Mouse (Mus musculus) limb, embryonic 13.5 days (tissue): ENCODE measurements at regions not wholly inside any gene's neighbourhood (a gene's known extent, or its start where the extent isn't known, plus 50 kb on each side); places are given as distances from the start of the nearest gene placed in this dataset.
A peak's percentile ranks its signal among the peaks of the same experiment; 100 is the strongest.

Experiments used
- ATAC-seq: fragments of 200-750 bp; cut with Nextera tagmentation; 2 replicates; pipeline ENCODE4 v1.8.0; 2017; ENCODE audit warnings: low read depth, moderate number of reproducible peaks, moderate TSS enrichment; ENCODE audit not compliant: low FRiP score
- H3K27ac ChIP-seq: fragments of 300-500 bp; sonication (generic); 2 replicates; pipeline ENCODE4 v1.5.1; 2015; ENCODE audit warnings: inconsistent platforms, mild to moderate bottlenecking, moderate library complexity
- H3K27me3 ChIP-seq: fragments of 300-500 bp; sonication (generic); 2 replicates; pipeline ENCODE4 v1.6.1; 2015; ENCODE audit warnings: mild to moderate bottlenecking, inconsistent platforms
- H3K36me3 ChIP-seq: fragments of 300-500 bp; sonication (generic); 2 replicates; pipeline ENCODE4 v1.6.1; 2015; ENCODE audit warnings: inconsistent platforms, mild to moderate bottlenecking, moderate library complexity
- H3K4me1 ChIP-seq: fragments of 300-500 bp; sonication (generic); 2 replicates; pipeline ENCODE4 v1.6.1; 2015; ENCODE audit warnings: inconsistent platforms
- H3K4me2 ChIP-seq: fragments of 300-500 bp; sonication (generic); replicated peaks from 2 replicates; pipeline ENCODE4 v1.6.1; 2015; ENCODE audit warnings: inconsistent platforms, mild to moderate bottlenecking, moderate library complexity
- H3K4me3 ChIP-seq: fragments of 300-500 bp; sonication (generic); 2 replicates; pipeline ENCODE4 v1.5.1; 2015; ENCODE audit warnings: moderate library complexity, mild to moderate bottlenecking, inconsistent platforms
- H3K9ac ChIP-seq: fragments of 300-500 bp; sonication (generic); 2 replicates; pipeline ENCODE4 v1.6.1; 2015; ENCODE audit warnings: mild to moderate bottlenecking, inconsistent platforms
- H3K9me3 ChIP-seq: fragments of 300-500 bp; sonication (generic); 2 replicates; pipeline ENCODE4 v1.6.1; 2016; ENCODE audit warnings: inconsistent platforms
- WGBS: fragments of 180-500 bp; shearing (Covaris S2); methylation state at CpG from one replicate; pipeline ENCODE4 v1.1.7; 2015; 5-methylcytosine and 5-hydroxymethylcytosine counted together

GRCm38 (mm10) chr6:98651315-98651714 lies 308.8 kb upstream of the Gm765 start:
- no peak overlapping the region for H3K4me2 ChIP-seq
- peaks cover 4% of the 10 kb centered on the region; the same call in 1 of the 2 replicates for H3K4me1 ChIP-seq
- H3K36me3 ChIP-seq, result no peaks in the 10 kb centered on the region
- ATAC-seq, result no peak
- no peaks in the 10 kb centered on the region for H3K9me3 ChIP-seq
- no peak overlapping the region for H3K4me3 ChIP-seq
- H3K9ac ChIP-seq, result no peak overlapping the region
- no peaks in the 10 kb centered on the region for H3K27me3 ChIP-seq
- H3K27ac ChIP-seq, result no peak overlapping the region

- WGBS, result 86% methylated on average over 5 of the region's 5 CpGs
- no peaks in the 10 kb centered on the region for H3K4me1 ChIP-seq
- no peaks in the 10 kb centered on the region for H3K36me3 ChIP-seq
- H3K9me3 ChIP-seq, result no peaks in the 10 kb centered on the region
- no peak for ATAC-seq
- H3K27me3 ChIP-seq, result no peaks in the 10 kb centered on the region
- H3K27ac ChIP-seq, result no peak overlapping the region
- no peak overlapping the region for H3K9ac ChIP-seq
- no peak overlapping the region for H3K4me3 ChIP-seq
- no peak overlapping the region for H3K4me2 ChIP-seq
Measured at GRCm38 (mm10) chr6:98640316-98640715, 297.8 kb upstream of the Gm765 start.

GRCm38 (mm10) chr6:98635816-98636215 lies 293.3 kb upstream of the Gm765 start:
- no peaks in the 10 kb centered on the region for H3K9me3 ChIP-seq
- 86% methylated on average over 6 of the region's 6 CpGs for WGBS
- no peaks in the 10 kb centered on the region for H3K36me3 ChIP-seq
- H3K4me2 ChIP-seq, result no peak overlapping the region
- no peak overlapping the region for H3K27ac ChIP-seq
- peaks cover 17% of the 10 kb centered on the region for H3K4me1 ChIP-seq
- no peak for ATAC-seq
- H3K27me3 ChIP-seq, result 0 out of 2 replicates have a peak, but pooled peaks cover 2% of the 10 kb centered on the region
- H3K4me3 ChIP-seq, result no peak overlapping the region
- no peak overlapping the region for H3K9ac ChIP-seq

- ATAC-seq, result no peak
- WGBS, result 37% methylated on average over 18 of the region's 18 CpGs
- H3K9me3 ChIP-seq, result no peaks in the 10 kb centered on the region
- 0 out of 2 replicates have a peak, but pooled peaks cover 2% of the 10 kb centered on the region for H3K27me3 ChIP-seq
- H3K9ac ChIP-seq, result no peak overlapping the region
- H3K36me3 ChIP-seq, result no peaks in the 10 kb centered on the region
- no peak overlapping the region for H3K27ac ChIP-seq
- H3K4me3 ChIP-seq, result no peak overlapping the region
- H3K4me1 ChIP-seq, result peaks cover 25% of the 10 kb centered on the region
- peak overlapping the region; percentile 51 for H3K4me2 ChIP-seq
Measured at GRCm38 (mm10) chr6:98632278-98633063, 289.9 kb upstream of the Gm765 start.

GRCm38 (mm10) chr6:98631269-98631668 lies 288.7 kb upstream of the Gm765 start:
- H3K4me1 ChIP-seq, result peaks cover 25% of the 10 kb centered on the region
- no peaks in the 10 kb centered on the region for H3K36me3 ChIP-seq
- H3K9me3 ChIP-seq, result no peaks in the 10 kb centered on the region
- H3K9ac ChIP-seq, result no peak overlapping the region
- H3K4me3 ChIP-seq, result no peak overlapping the region
- H3K4me2 ChIP-seq, result no peak overlapping the region
- WGBS, result 24% methylated on average over 8 of the region's 8 CpGs
- H3K27me3 ChIP-seq, result 0 out of 2 replicates have a peak, but pooled peaks cover 2% of the 10 kb centered on the region
- H3K27ac ChIP-seq, result no peak overlapping the region
- no peak for ATAC-seq

GRCm38 (mm10) chr6:98629646-98630045 lies 287.1 kb upstream of the Gm765 start:
- ATAC-seq, result no peak
- H3K4me2 ChIP-seq, result no peak overlapping the region
- no peaks in the 10 kb centered on the region for H3K9me3 ChIP-seq
- H3K36me3 ChIP-seq, result no peaks in the 10 kb centered on the region
- H3K27me3 ChIP-seq, result 0 out of 2 replicates have a peak, but pooled peaks cover 2% of the 10 kb centered on the region
- H3K4me3 ChIP-seq, result no peak overlapping the region
- whole genome bisulfite sequencing, result 72% methylated on average over 4 of the region's 4 CpGs
- no peak overlapping the region for H3K27ac ChIP-seq
- H3K9ac ChIP-seq, result no peak overlapping the region
- peaks cover 32% of the 10 kb centered on the region for H3K4me1 ChIP-seq

- Histone ChIP-seq H3K9me3 (no peaks in the 10 kb centered on the region), H3K36me3 (no peaks in the 10 kb centered on the region), H3K4me2 (no peak overlapping the region), H3K9ac (no peak overlapping the region), H3K4me3 (no peak overlapping the region), H3K4me1 (peaks cover 17% of the 10 kb centered on the region), H3K27me3 (no peaks in the 10 kb centered on the region), H3K27ac (no peak overlapping the region)
- no peak for ATAC-seq
- 75% methylated on average over 10 of the region's 10 CpGs for WGBS
Measured at GRCm38 (mm10) chr6:98626435-98626834, 283.9 kb upstream of the Gm765 start.

- Histone ChIP-seq H3K9ac (no peak overlapping the region), H3K4me3 (no peak overlapping the region), H3K27me3 (no peaks in the 10 kb centered on the region), H3K4me1 (peaks cover 7% of the 10 kb centered on the region; the same call in 1 of the 2 replicates), H3K9me3 (no peaks in the 10 kb centered on the region), H3K27ac (no peak overlapping the region), H3K36me3 (no peaks in the 10 kb centered on the region), H3K4me2 (no peak overlapping the region)
- no peak for ATAC-seq
- 86% methylated on average over 3 of the region's 3 CpGs for WGBS
Measured at GRCm38 (mm10) chr6:98620886-98621285, 278.3 kb upstream of the Gm765 start.

GRCm38 (mm10) chr6:98613030-98613429 lies 270.5 kb upstream of the Gm765 start:
- WGBS, result 76% methylated on average over 10 of the region's 10 CpGs
- H3K27me3 ChIP-seq, result no peaks in the 10 kb centered on the region; the same call in 1 of the 2 replicates
- H3K4me3 ChIP-seq, result no peak overlapping the region
- H3K36me3 ChIP-seq, result no peaks in the 10 kb centered on the region
- no peak overlapping the region for H3K4me2 ChIP-seq
- H3K9ac ChIP-seq, result no peak overlapping the region
- ATAC-seq, result no peak
- H3K27ac ChIP-seq, result no peak overlapping the region
- no peaks in the 10 kb centered on the region for H3K4me1 ChIP-seq
- no peaks in the 10 kb centered on the region for H3K9me3 ChIP-seq

GRCm38 (mm10) chr6:98609133-98609532 lies 266.6 kb upstream of the Gm765 start:
- no peak overlapping the region for H3K9ac ChIP-seq
- no peak overlapping the region for H3K4me3 ChIP-seq
- H3K4me1 ChIP-seq, result no peaks in the 10 kb centered on the region
- no peaks in the 10 kb centered on the region; the same call in 1 of the 2 replicates for H3K27me3 ChIP-seq
- WGBS, result 59% methylated on average over 1 of the region's 1 CpGs
- H3K36me3 ChIP-seq, result no peaks in the 10 kb centered on the region
- H3K27ac ChIP-seq, result no peak overlapping the region
- H3K4me2 ChIP-seq, result no peak overlapping the region
- no peaks in the 10 kb centered on the region for H3K9me3 ChIP-seq
- ATAC-seq, result no peak

GRCm38 (mm10) chr6:98606680-98607079 lies 264.1 kb upstream of the Gm765 start:
- ATAC-seq, result no peak
- no peak overlapping the region for H3K4me3 ChIP-seq
- no peak overlapping the region for H3K27ac ChIP-seq
- H3K4me2 ChIP-seq, result no peak overlapping the region
- no peaks in the 10 kb centered on the region for H3K27me3 ChIP-seq
- H3K4me1 ChIP-seq, result no peaks in the 10 kb centered on the region
- no peak overlapping the region for H3K9ac ChIP-seq
- H3K9me3 ChIP-seq, result no peaks in the 10 kb centered on the region
- no peaks in the 10 kb centered on the region for H3K36me3 ChIP-seq
- 85% methylated on average over 3 of the region's 3 CpGs for WGBS

GRCm38 (mm10) chr6:98597612-98598011 lies 255.1 kb upstream of the Gm765 start:
- no peak overlapping the region for H3K9ac ChIP-seq
- no peaks in the 10 kb centered on the region for H3K4me1 ChIP-seq
- WGBS, result 86% methylated on average over 6 of the region's 6 CpGs
- no peak overlapping the region for H3K4me3 ChIP-seq
- no peak for ATAC-seq
- no peak overlapping the region for H3K4me2 ChIP-seq
- H3K9me3 ChIP-seq, result no peaks in the 10 kb centered on the region
- H3K36me3 ChIP-seq, result no peaks in the 10 kb centered on the region
- no peak overlapping the region for H3K27ac ChIP-seq
- H3K27me3 ChIP-seq, result no peaks in the 10 kb centered on the region

- Histone ChIP-seq H3K4me2 (no peak overlapping the region), H3K4me1 (no peaks in the 10 kb centered on the region), H3K27me3 (no peaks in the 10 kb centered on the region), H3K9ac (no peak overlapping the region), H3K4me3 (no peak overlapping the region), H3K27ac (no peak overlapping the region), H3K9me3 (no peaks in the 10 kb centered on the region), H3K36me3 (no peaks in the 10 kb centered on the region)
- ATAC-seq, result no peak
- WGBS, result 79% methylated on average over 4 of the region's 4 CpGs
Measured at GRCm38 (mm10) chr6:98590989-98591388, 248.4 kb upstream of the Gm765 start.
